Mouse (Mus musculus) liver, embryonic 14.5 days (tissue): ENCODE measurements around the gene Pithd1. TPM values are rescaled to one million over a fixed set of nuclear protein-coding genes. Genes with fewer than 3 reads are reported as not detected.

Experiments used
- ATAC-seq: fragments of 200-750 bp; cut with Nextera tagmentation; 2 replicates; pipeline ENCODE4 v1.8.0; 2017; ENCODE audit warnings: moderate number of reproducible peaks, mild to moderate bottlenecking, moderate library complexity; ENCODE audit not compliant: insufficient read depth
- DNase-seq, 3 experiments: peaks; one replicate each; pipeline ENCODE4 v3.0.0-alpha.2; 2012 to 2013; ENCODE audit warnings: low read depth in 3 of 3, low spot score in 3 of 3
- H3K27ac ChIP-seq: fragments of 300-500 bp; sonication (generic); 2 replicates; pipeline ENCODE4 v1.5.1; 2014; ENCODE audit warnings: moderate library complexity, mild to moderate bottlenecking, control low read depth, inconsistent platforms
- H3K27me3 ChIP-seq: fragments of 300-500 bp; sonication (generic); 2 replicates; pipeline ENCODE4 v1.6.1; 2014; ENCODE audit warnings: mild to moderate bottlenecking, low read length, moderate library complexity; ENCODE audit not compliant: control insufficient read depth, insufficient read depth
- H3K36me3 ChIP-seq: fragments of 300-500 bp; sonication (generic); replicated peaks from 2 replicates; pipeline ENCODE4 v1.6.1; 2014; ENCODE audit warnings: low read depth; ENCODE audit not compliant: control insufficient read depth, insufficient read depth
- H3K4me1 ChIP-seq, 2 experiments: fragments of 200-500 bp in 1 of 2; fragments of 300-500 bp in 1 of 2; sonication (generic) in 1 of 2; replicated peaks; 2 replicates each; pipeline ENCODE4 v1.6.1; 2012 to 2014; ENCODE audit warnings: antibody characterized with exemption in 1 of 2, inconsistent platforms in 1 of 2, low read length in 1 of 2; ENCODE audit not compliant: control insufficient read depth in 2 of 2, insufficient read depth in 2 of 2
- H3K4me2 ChIP-seq: fragments of 300-500 bp; sonication (generic); 2 replicates; pipeline ENCODE4 v1.6.1; 2014; ENCODE audit warnings: low read depth, mild to moderate bottlenecking, control low read depth, moderate library complexity
- H3K4me3 ChIP-seq, 2 experiments: fragments of 200-500 bp in 1 of 2; fragments of 300-500 bp in 1 of 2; sonication (generic) in 1 of 2; 2 replicates each; pipeline ENCODE4 v1.5.1; 2012 to 2014; ENCODE audit warnings: low read depth in 2 of 2, low read length in 2 of 2, mild to moderate bottlenecking in 2 of 2, control low read depth in 1 of 2, inconsistent platforms in 1 of 2, moderate library complexity in 1 of 2; ENCODE audit not compliant: insufficient read depth in 1 of 2
- H3K9ac ChIP-seq: fragments of 300-500 bp; sonication (generic); replicated peaks from 2 replicates; pipeline ENCODE4 v1.6.1; 2014; ENCODE audit warnings: mild to moderate bottlenecking, control low read depth, moderate library complexity
- H3K9me3 ChIP-seq: fragments of 300-500 bp; sonication (generic); 2 replicates; pipeline ENCODE4 v1.6.1; 2016; ENCODE audit warnings: low read length, mixed read lengths; ENCODE audit not compliant: control insufficient read depth
- CTCF ChIP-seq: IDR thresholded peaks from 2 replicates; pipeline ENCODE4 v1.5.1; 2016; ENCODE audit warnings: antibody characterized with exemption, low read depth, control low read depth
- EP300 ChIP-seq: IDR thresholded peaks from 2 replicates; pipeline ENCODE4 v1.6.1; 2016; ENCODE audit warnings: antibody characterized with exemption, low read depth
- WGBS: fragments of 180-500 bp; shearing (Covaris S2); extraction: QIAGEN DNeasy Blood & Tissue Kit; methylation state at CpG from one replicate; pipeline ENCODE4 v1.1.7; 2014; ENCODE audit not compliant: insufficient replicate concordance; 5-methylcytosine and 5-hydroxymethylcytosine counted together
- polyA plus RNA-seq, 2 experiments: library from polyadenylated mRNA; depleted of rRNA in 1 of 2; stranded (reverse) in 1 of 2; unstranded in 1 of 2; fragments of >200 nt; fragmentation: Nextera tagmentation in 1 of 2; extraction: Ambion mirVana in 1 of 2; gene quantifications; 2 replicates each; pipeline versions ENCODE4 v1.2.1 to v1.2.3; 2012 to 2014

The Pithd1 gene
- polyA plus RNA-seq, 2 experiments: 49.0 to 71.2 TPM

DNA sequence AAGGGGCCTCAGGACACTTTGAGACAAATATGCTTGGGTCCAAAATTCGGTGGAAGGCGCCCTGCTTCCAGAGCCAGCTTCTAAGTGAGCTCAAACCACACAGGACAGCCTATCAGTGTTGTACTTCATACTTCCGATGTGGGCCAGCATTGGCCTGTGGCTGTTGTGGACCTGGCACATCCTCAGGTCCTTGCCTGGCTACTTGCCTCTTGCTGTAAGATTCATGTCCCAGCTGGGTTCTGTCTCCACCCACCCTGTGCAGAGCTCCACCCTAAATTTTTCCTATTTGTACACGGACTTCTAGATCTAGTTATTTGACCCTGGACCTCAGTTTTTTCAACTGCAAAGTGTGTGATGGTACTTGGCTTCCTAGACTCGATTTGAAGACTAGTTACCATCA is 51.6 kb downstream of the Pithd1 start:
- H3K36me3 ChIP-seq: peaks cover 8% of the 10 kb centered on the region
- H3K9me3 ChIP-seq: no peaks in the 10 kb centered on the region
- peak overlapping the region; percentile 28 for H3K4me2 ChIP-seq
- H3K9ac ChIP-seq: no peak overlapping the region
- peaks cover 11 to 36% of the 10 kb centered on the region in 2 experiments; a peak in 3 of 4 replicates for H3K4me1 ChIP-seq
- WGBS: 31% methylated on average over 5 of the region's 5 CpGs
- no peak overlapping the region for H3K4me3 ChIP-seq
- DNase-seq (no peak), ATAC-seq (no peak)
- H3K27ac ChIP-seq: no peak overlapping the region; the same call in 1 of the 2 replicates
- TF ChIP-seq EP300 (no peak), CTCF (no peak)
- H3K27me3 ChIP-seq: no peaks in the 10 kb centered on the region

DNA sequence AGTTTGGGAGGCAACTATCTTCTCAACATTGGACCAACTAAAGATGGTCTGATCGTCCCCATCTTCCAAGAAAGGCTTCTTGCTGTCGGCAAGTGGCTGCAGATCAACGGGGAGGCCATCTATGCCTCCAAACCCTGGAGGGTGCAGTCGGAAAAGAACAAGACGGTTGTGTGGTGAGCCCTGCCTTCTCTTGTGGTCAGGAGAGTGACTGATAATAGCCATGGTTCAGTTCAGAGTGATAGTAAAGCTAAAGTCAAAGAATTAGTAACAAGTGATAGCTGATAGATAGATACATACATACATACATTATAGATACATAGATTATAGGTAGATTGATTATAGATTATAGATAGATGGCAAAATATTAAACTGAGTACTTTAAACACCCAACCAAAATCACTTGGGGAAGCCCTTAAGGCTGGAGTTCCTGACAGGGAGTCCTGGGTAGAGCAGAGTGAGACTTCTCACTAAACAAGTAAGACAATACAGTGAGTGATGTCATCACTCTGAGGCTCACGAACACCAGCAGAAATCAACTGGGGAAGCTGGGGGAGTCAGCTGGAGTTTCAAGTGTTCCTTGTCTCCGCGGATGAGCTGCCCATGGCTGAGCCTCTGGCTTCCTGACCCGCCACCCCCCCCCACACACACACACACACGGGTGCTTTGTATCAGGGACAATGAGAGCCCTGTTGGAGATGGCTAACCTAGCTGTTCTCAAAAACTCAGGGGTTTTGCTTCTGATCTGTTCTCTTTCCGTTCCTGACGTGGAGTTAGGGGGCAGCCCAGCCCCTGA is 52.2 kb downstream of the Pithd1 start:
- no peak for DNase-seq
- ATAC-seq: peak; percentile 62; the same call in 1 of the 2 replicates
- peak overlapping the region; percentile 28 for H3K4me2 ChIP-seq
- no peak overlapping the region for H3K4me3 ChIP-seq
- WGBS: 13% methylated on average over 12 of the region's 12 CpGs
- H3K27me3 ChIP-seq: no peaks in the 10 kb centered on the region
- peaks cover 8% of the 10 kb centered on the region for H3K36me3 ChIP-seq
- peak overlapping the region; percentile 41 for H3K27ac ChIP-seq
- H3K4me1 ChIP-seq: peaks cover 11 to 36% of the 10 kb centered on the region in 2 experiments; a peak in 3 of 4 replicates
- TF ChIP-seq CTCF (no peak), EP300 (peak; percentile 23; the same call in 1 of the 2 replicates)
- no peaks in the 10 kb centered on the region for H3K9me3 ChIP-seq
- no peak overlapping the region for H3K9ac ChIP-seq

DNA sequence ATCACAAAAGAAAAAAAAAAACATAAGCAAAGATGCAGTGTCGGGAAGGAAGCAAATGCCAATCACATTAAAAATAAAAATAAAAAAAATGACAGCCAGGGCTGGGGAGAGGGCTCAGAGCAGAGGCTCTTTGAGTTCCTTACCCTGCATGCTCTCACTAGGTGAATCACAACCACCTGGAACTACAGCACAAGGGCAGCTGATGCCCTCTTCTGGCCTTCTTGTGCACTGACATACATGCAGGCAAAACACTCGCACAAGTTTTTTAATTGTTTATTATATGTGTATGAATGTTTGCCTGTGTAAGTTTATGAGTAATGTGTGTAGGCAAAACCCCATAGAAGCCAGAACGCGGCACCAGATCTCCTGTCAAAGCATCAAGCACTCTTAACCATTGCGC is 55.2 kb downstream of the Pithd1 start:
- TF ChIP-seq CTCF (peak; percentile 78), EP300 (no peak)
- no peak overlapping the region for H3K9ac ChIP-seq
- H3K27me3 ChIP-seq: no peaks in the 10 kb centered on the region
- DNase-seq (no peak), ATAC-seq (no peak)
- no peaks in the 10 kb centered on the region for H3K9me3 ChIP-seq
- H3K4me2 ChIP-seq: no peak overlapping the region
- H3K4me3 ChIP-seq: no peak overlapping the region
- H3K4me1 ChIP-seq: peaks cover 11 to 26% of the 10 kb centered on the region in 2 experiments; a peak in 3 of 4 replicates
- WGBS: 63% methylated on average over 5 of the region's 5 CpGs
- peaks cover 6% of the 10 kb centered on the region for H3K36me3 ChIP-seq
- no peak overlapping the region for H3K27ac ChIP-seq

DNA sequence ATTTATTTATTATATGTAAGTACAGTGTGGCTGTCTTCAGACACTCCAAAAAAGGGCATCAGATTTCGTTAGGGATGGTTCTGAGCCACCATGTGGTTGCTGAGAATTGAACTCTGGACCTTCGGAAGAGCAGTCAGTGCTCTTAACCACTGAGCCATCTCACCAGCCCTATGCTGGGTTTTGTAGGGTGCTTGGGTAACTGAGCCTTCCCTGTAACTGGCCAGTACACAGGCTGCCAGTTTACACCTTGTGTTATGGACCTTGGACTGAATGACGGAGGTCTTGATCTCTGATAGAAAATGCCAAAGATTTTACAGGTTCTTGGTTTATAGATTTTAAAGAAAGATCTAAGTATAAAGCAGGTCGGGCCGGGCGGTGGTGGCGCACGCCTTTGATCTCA is 56.8 kb downstream of the Pithd1 start:
- ATAC-seq: no peak
- no peaks in the 10 kb centered on the region for H3K27me3 ChIP-seq
- H3K4me1 ChIP-seq: peaks cover 3 to 19% of the 10 kb centered on the region in 2 experiments; a peak in 3 of 4 replicates
- no peaks in the 10 kb centered on the region for H3K9me3 ChIP-seq
- no peak overlapping the region for H3K9ac ChIP-seq
- H3K36me3 ChIP-seq: peaks cover 6% of the 10 kb centered on the region
- WGBS: 87% methylated on average over 8 of the region's 8 CpGs
- no peak overlapping the region for H3K4me3 ChIP-seq
- no peak overlapping the region for H3K4me2 ChIP-seq
- no peak overlapping the region for H3K27ac ChIP-seq
- DNase-seq: no peak
- TF ChIP-seq CTCF: no peak
- no peak for TF ChIP-seq EP300

DNA sequence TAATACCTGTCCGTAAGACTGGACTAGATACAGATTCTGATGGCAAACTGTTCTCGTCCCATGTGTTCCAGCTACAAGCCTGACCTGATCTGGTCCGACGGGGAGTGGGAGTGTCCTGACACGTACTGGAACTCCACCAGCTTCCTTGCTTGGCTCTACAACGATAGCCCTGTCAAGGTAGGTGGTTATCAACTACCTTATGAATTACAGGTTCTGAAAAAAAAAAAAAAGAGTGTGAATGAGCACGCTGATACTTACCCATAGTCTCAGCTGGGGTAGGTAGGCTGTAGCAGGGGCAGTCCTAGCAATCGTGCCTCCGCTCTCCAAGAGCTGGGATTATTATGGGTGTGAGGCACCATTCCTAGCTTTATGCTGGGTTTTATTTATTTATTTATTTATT is 57.2 kb downstream of the Pithd1 start:
- no peak overlapping the region for H3K9ac ChIP-seq
- H3K4me2 ChIP-seq: no peak overlapping the region
- H3K9me3 ChIP-seq: no peaks in the 10 kb centered on the region
- peaks cover 6% of the 10 kb centered on the region for H3K36me3 ChIP-seq
- ATAC-seq: no peak
- H3K4me3 ChIP-seq: no peak overlapping the region
- TF ChIP-seq EP300: no peak
- no peak for TF ChIP-seq CTCF
- WGBS: 83% methylated on average over 9 of the region's 9 CpGs
- peaks cover 0 to 15% of the 10 kb centered on the region in 2 experiments; a peak in 2 of 4 replicates for H3K4me1 ChIP-seq
- no peak overlapping the region for H3K27ac ChIP-seq
- no peak for DNase-seq
- no peaks in the 10 kb centered on the region for H3K27me3 ChIP-seq
